Comparison of ENCODE assay signal across 26 mouse cellular contexts in genomic region chr7:34395761-34396160, GRCm38 (mm10). TPM values are rescaled to one million over a fixed set of nuclear protein-coding genes. Genes with fewer than 3 reads are reported as not detected.
A peak's percentile ranks its signal among the peaks of the same experiment; 100 is the strongest.
DNase-seq lines count a peak whose midpoint lies in the region; ATAC-seq and TF ChIP-seq lines count a peak whose summit lies in the region.
"Had no signal": no experiment of that assay in that cellular context is flagged by ENCODE, and none has a peak within 500 bp of the region (broad histone marks: within the 10 kb centered on the region; RNA-seq: fewer than 3 reads in every experiment).

No protein-coding gene starts in this region.

- no peak overlapping the region for H3K4me3 ChIP-seq in intestine, embryonic 14.5 days (ENCODE audit: low read depth, low read length)
- no peak overlapping the region for H3K4me3 ChIP-seq in intestine, embryonic 16.5 days (ENCODE audit: low read length)
- H3K4me3 ChIP-seq in embryonic facial prominence, embryonic 14.5 days (ENCODE audit: low read depth, low read length), result no peak overlapping the region
- no peak overlapping the region for H3K4me3 ChIP-seq in limb, embryonic 14.5 days (replicated peaks; ENCODE audit: low read length)
- no peak overlapping the region for H3K4me3 ChIP-seq in hindbrain, embryonic 11.5 days (ENCODE audit: low read depth, low read length)
- H3K4me3 ChIP-seq: embryonic facial prominence, embryonic 13.5 days; forebrain, embryonic 10.5 days; forebrain, embryonic 13.5 days; gastrocnemius, adult 2 months; heart, embryonic 12.5 days; heart, embryonic 15.5 days; hindbrain, embryonic 12.5 days; hindbrain, embryonic 15.5 days; intestine, embryonic 15.5 days had no signal

- peak; percentile 27 for DNase-seq in intestine, embryonic 14.5 days (ENCODE audit: low spot score)
- DNase-seq in embryonic facial prominence, embryonic 14.5 days (ENCODE audit: low spot score), result no peak
- no peak for DNase-seq in limb, embryonic 14.5 days (ENCODE audit: low spot score)
- no peak for DNase-seq in gastrocnemius, adult 18-20 months (ENCODE audit: low spot score)
- no peak for DNase-seq in hindbrain, embryonic 11.5 days (ENCODE audit: low spot score)
- DNase-seq: adrenal gland, adult 8-10 months; adrenal gland, postnatal 25 days; cerebellum, adult 11-12 months; cerebellum, adult 8-10 months; cerebellum, postnatal 14 days; gastrocnemius, adult 2 months; gastrocnemius, postnatal 14 days; heart, adult 18-20 months; heart, postnatal 10 days; heart, postnatal 4 days had no signal

- no peaks in the 10 kb centered on the region for H3K36me3 ChIP-seq in intestine, embryonic 14.5 days (ENCODE audit: control insufficient read depth, insufficient read depth, low read length)
- no peaks in the 10 kb centered on the region for H3K36me3 ChIP-seq in intestine, embryonic 16.5 days (ENCODE audit: control insufficient read depth, insufficient read depth, low read length)
- H3K36me3 ChIP-seq in embryonic facial prominence, embryonic 14.5 days (ENCODE audit: control insufficient read depth, insufficient read depth, low read length), result no peaks in the 10 kb centered on the region
- H3K36me3 ChIP-seq in limb, embryonic 14.5 days (ENCODE audit: control insufficient read depth, insufficient read depth, low read length), result no peaks in the 10 kb centered on the region
- no peaks in the 10 kb centered on the region for H3K36me3 ChIP-seq in hindbrain, embryonic 11.5 days (ENCODE audit: control insufficient read depth, insufficient read depth, low read length)
- H3K36me3 ChIP-seq: embryonic facial prominence, embryonic 13.5 days; forebrain, embryonic 10.5 days; heart, embryonic 12.5 days; heart, embryonic 15.5 days; hindbrain, embryonic 12.5 days; hindbrain, embryonic 15.5 days; intestine, embryonic 15.5 days had no signal

- H3K27ac ChIP-seq in intestine, embryonic 14.5 days (ENCODE audit: low read depth), result no peak overlapping the region
- no peak overlapping the region for H3K27ac ChIP-seq in intestine, embryonic 16.5 days (ENCODE audit: low read length)
- H3K27ac ChIP-seq in embryonic facial prominence, embryonic 14.5 days (replicated peaks; ENCODE audit: low read depth, low read length), result no peak overlapping the region
- H3K27ac ChIP-seq in limb, embryonic 14.5 days (replicated peaks; ENCODE audit: low read depth, low read length), result no peak overlapping the region
- H3K27ac ChIP-seq in hindbrain, embryonic 11.5 days (ENCODE audit: low read depth, low read length), result no peak overlapping the region
- H3K27ac ChIP-seq: embryonic facial prominence, embryonic 13.5 days; forebrain, embryonic 10.5 days; forebrain, embryonic 13.5 days; gastrocnemius, adult 2 months; heart, embryonic 15.5 days; hindbrain, embryonic 12.5 days; hindbrain, embryonic 15.5 days; intestine, embryonic 15.5 days had no signal

- no peaks in the 10 kb centered on the region for H3K27me3 ChIP-seq in intestine, embryonic 14.5 days (replicated peaks; ENCODE audit: control insufficient read depth, insufficient read depth, low read length)
- no peaks in the 10 kb centered on the region for H3K27me3 ChIP-seq in intestine, embryonic 16.5 days (replicated peaks; ENCODE audit: control insufficient read depth, insufficient read depth, low read length)
- H3K27me3 ChIP-seq in embryonic facial prominence, embryonic 14.5 days (replicated peaks; ENCODE audit: control insufficient read depth, insufficient read depth, low read length), result no peaks in the 10 kb centered on the region
- H3K27me3 ChIP-seq in limb, embryonic 14.5 days (ENCODE audit: control insufficient read depth, insufficient read depth, low read length), result no peaks in the 10 kb centered on the region
- no peaks in the 10 kb centered on the region for H3K27me3 ChIP-seq in hindbrain, embryonic 11.5 days (ENCODE audit: control insufficient read depth, insufficient read depth, low read length)
- H3K27me3 ChIP-seq: embryonic facial prominence, embryonic 13.5 days; forebrain, embryonic 13.5 days; heart, embryonic 12.5 days; heart, embryonic 15.5 days; hindbrain, embryonic 12.5 days; hindbrain, embryonic 15.5 days; intestine, embryonic 15.5 days had no signal

- 0 out of 2 replicates have a peak, but pooled peaks cover 3% of the 10 kb centered on the region for H3K4me1 ChIP-seq in intestine, embryonic 14.5 days (replicated peaks; ENCODE audit: control insufficient read depth, insufficient read depth, low read length)
- peaks cover 6% of the 10 kb centered on the region for H3K4me1 ChIP-seq in intestine, embryonic 16.5 days (ENCODE audit: control insufficient read depth, insufficient read depth, low read length)
- peaks cover 7% of the 10 kb centered on the region for H3K4me1 ChIP-seq in embryonic facial prominence, embryonic 14.5 days (ENCODE audit: control insufficient read depth, insufficient read depth, low read length)
- H3K4me1 ChIP-seq in limb, embryonic 14.5 days (ENCODE audit: control insufficient read depth, insufficient read depth, low read length), result peaks cover 6% of the 10 kb centered on the region
- no peaks in the 10 kb centered on the region for H3K4me1 ChIP-seq in hindbrain, embryonic 11.5 days (replicated peaks; ENCODE audit: control insufficient read depth, insufficient read depth, low read length)

- WGBS in intestine, embryonic 14.5 days, result 67% methylated on average over 6 of the region's 6 CpGs
- 55% methylated on average over 6 of the region's 6 CpGs for WGBS in intestine, embryonic 16.5 days
- 62% methylated on average over 6 of the region's 6 CpGs for WGBS in embryonic facial prominence, embryonic 14.5 days
- WGBS in limb, embryonic 14.5 days, result 54% methylated on average over 6 of the region's 6 CpGs
- 85% methylated on average over 6 of the region's 6 CpGs for WGBS in hindbrain, embryonic 11.5 days

- ATAC-seq in intestine, embryonic 14.5 days (replicated peaks; ENCODE audit: low FRiP score, low TSS enrichment, low read depth), result no peak
- no peak for ATAC-seq in intestine, embryonic 16.5 days
- 0 out of 2 replicates have a peak, but pooled peaks have one; percentile 31 for ATAC-seq in embryonic facial prominence, embryonic 14.5 days (ENCODE audit: low read depth)
- 0 out of 2 replicates have a peak, but pooled peaks have one; percentile 14 for ATAC-seq in limb, embryonic 14.5 days (ENCODE audit: low FRiP score, low read depth)
- no peak for ATAC-seq in hindbrain, embryonic 11.5 days (ENCODE audit: low FRiP score)
- ATAC-seq: CD4-positive, CD25-positive, alpha-beta regulatory T cell, adult 4 months; forebrain, embryonic 13.5 days; forebrain, embryonic 16.5 days; intestine, embryonic 15.5 days had no signal

- no peak overlapping the region for H3K9ac ChIP-seq in intestine, embryonic 14.5 days (ENCODE audit: low read length)
- H3K9ac ChIP-seq in intestine, embryonic 16.5 days (ENCODE audit: low read depth, low read length), result no peak overlapping the region
- H3K9ac ChIP-seq in embryonic facial prominence, embryonic 14.5 days (ENCODE audit: low read depth, low read length), result no peak overlapping the region
- no peak overlapping the region for H3K9ac ChIP-seq in limb, embryonic 14.5 days (ENCODE audit: low read depth, low read length, severe bottlenecking)
- no peak overlapping the region for H3K9ac ChIP-seq in hindbrain, embryonic 11.5 days (ENCODE audit: low read depth, low read length)
- H3K9ac ChIP-seq: embryonic facial prominence, embryonic 13.5 days; forebrain, embryonic 13.5 days; heart, embryonic 12.5 days; heart, embryonic 15.5 days; hindbrain, embryonic 12.5 days; hindbrain, embryonic 15.5 days; intestine, embryonic 15.5 days had no signal

- no peak for TF ChIP-seq POLR2A in limb, embryonic 14.5 days (IDR thresholded peaks at IDR 0.05; ENCODE audit: borderline replicate concordance, extremely low read depth, insufficient read depth, insufficient read length)

- H3K9me3 ChIP-seq in intestine, embryonic 14.5 days (ENCODE audit: control insufficient read depth, low read length), result no peaks in the 10 kb centered on the region
- H3K9me3 ChIP-seq in intestine, embryonic 16.5 days (ENCODE audit: control insufficient read depth, low read length), result no peaks in the 10 kb centered on the region
- no peaks in the 10 kb centered on the region for H3K9me3 ChIP-seq in embryonic facial prominence, embryonic 14.5 days (ENCODE audit: control insufficient read depth, low read length)
- H3K9me3 ChIP-seq in limb, embryonic 14.5 days (ENCODE audit: control insufficient read depth, low read length), result no peaks in the 10 kb centered on the region
- no peaks in the 10 kb centered on the region for H3K9me3 ChIP-seq in hindbrain, embryonic 11.5 days (ENCODE audit: control insufficient read depth, low read length)
- H3K9me3 ChIP-seq: embryonic facial prominence, embryonic 13.5 days; forebrain, embryonic 10.5 days; forebrain, embryonic 13.5 days; heart, embryonic 12.5 days; heart, embryonic 15.5 days; hindbrain, embryonic 12.5 days; hindbrain, embryonic 15.5 days; intestine, embryonic 15.5 days had no signal

- no peak overlapping the region for H3K4me2 ChIP-seq in intestine, embryonic 14.5 days (ENCODE audit: low read length)
- H3K4me2 ChIP-seq in intestine, embryonic 16.5 days (ENCODE audit: low read depth, low read length), result no peak overlapping the region
- H3K4me2 ChIP-seq in embryonic facial prominence, embryonic 14.5 days (ENCODE audit: low read depth, low read length), result no peak overlapping the region
- H3K4me2 ChIP-seq in limb, embryonic 14.5 days (replicated peaks; ENCODE audit: low read depth, low read length, severe bottlenecking), result no peak overlapping the region
- H3K4me2 ChIP-seq in hindbrain, embryonic 11.5 days (replicated peaks; ENCODE audit: low read depth, low read length), result no peak overlapping the region
- H3K4me2 ChIP-seq: embryonic facial prominence, embryonic 13.5 days; forebrain, embryonic 13.5 days; heart, embryonic 12.5 days; heart, embryonic 15.5 days; hindbrain, embryonic 12.5 days; hindbrain, embryonic 15.5 days; intestine, embryonic 15.5 days had no signal

RNA-seq across cellular contexts. Expression of gene Lsm14a, which starts 2.6 kb away (rescaled TPM):
- 53.1 and 54.0 TPM in 2 replicates for polyA plus RNA-seq in intestine, embryonic 14.5 days (2014; fragmentation: Nextera tagmentation; extraction: Ambion mirVana)
- polyA plus RNA-seq in intestine, embryonic 16.5 days (2015; fragmentation: Nextera tagmentation; extraction: Ambion mirVana), result 65.1 and 66.2 TPM in 2 replicates
- 62.7 and 63.4 TPM in 2 replicates for polyA plus RNA-seq in embryonic facial prominence, embryonic 14.5 days (2014; fragmentation: Nextera tagmentation; extraction: Ambion mirVana)
- 87.0 and 92.4 TPM in 2 replicates for polyA plus RNA-seq in limb, embryonic 14.5 days (2012; rRNA removed)
- 64.6 and 65.8 TPM in 2 replicates for polyA plus RNA-seq in limb, embryonic 14.5 days (2014; fragmentation: Nextera tagmentation; extraction: Ambion mirVana)
- total RNA-seq in gastrocnemius, adult 18-20 months (2021), result 10 to 100 TPM; 89.5 to 89.6 TPM
- 67.8 and 68.1 TPM in 2 replicates for polyA plus RNA-seq in hindbrain, embryonic 11.5 days (2014; fragmentation: Nextera tagmentation; extraction: Ambion mirVana)

Comparison
In these comparisons a context has a peak if more than half of its experiments do, and no peak if none do; other contexts are left out.
1. ATAC-seq: peak in embryonic facial prominence, embryonic 14.5 days (single experiment) and limb, embryonic 14.5 days (single experiment); none in intestine, embryonic 14.5 days (single experiment), intestine, embryonic 16.5 days (single experiment) and hindbrain, embryonic 11.5 days (single experiment).